Mouse (Mus musculus) ES-E14 (cell line): Measurements from ENCODE around the gene Apoc1. TPM values are rescaled to one million over a fixed set of nuclear protein-coding genes. Genes with fewer than 3 reads are reported as not detected.

Experiments used
- DNase-seq: peaks from one replicate; pipeline ENCODE4 v3.0.0-alpha.2; 2013; ENCODE audit warnings: low read depth, low spot score
- H3K27ac ChIP-seq: 2 replicates; pipeline ENCODE4 v1.5.1; 2012; ENCODE audit warnings: low read depth, mild to moderate bottlenecking, low read length, moderate library complexity, mixed read lengths; ENCODE audit not compliant: poor library complexity, insufficient read depth, severe bottlenecking
- H3K36me3 ChIP-seq: 2 replicates; pipeline ENCODE4 v1.6.1; 2012; ENCODE audit warnings: mild to moderate bottlenecking, low read length, moderate library complexity, mixed read lengths; ENCODE audit not compliant: control insufficient read depth, poor library complexity, insufficient read depth, severe bottlenecking
- H3K4me1 ChIP-seq, 2 experiments: fragments of 150-350 bp in 1 of 2; sonication (generic) in 1 of 2; 2 replicates each; pipeline ENCODE4 v1.6.1; 2012; ENCODE audit warnings: low read length in 2 of 2, mild to moderate bottlenecking in 1 of 2, mixed read lengths in 1 of 2; ENCODE audit not compliant: control insufficient read depth in 2 of 2, insufficient read depth in 2 of 2, poor library complexity in 1 of 2
- H3K4me3 ChIP-seq, 2 experiments: fragments of 150-350 bp in 1 of 2; sonication (generic) in 1 of 2; 2 replicates each; pipeline ENCODE4 v1.5.1; 2012; ENCODE audit warnings: low read length in 2 of 2, low read depth in 1 of 2, mild to moderate bottlenecking in 1 of 2, mixed read lengths in 1 of 2; ENCODE audit not compliant: insufficient read depth in 1 of 2, poor library complexity in 1 of 2, severe bottlenecking in 1 of 2
- H3K9ac ChIP-seq: 2 replicates; pipeline ENCODE4 v1.6.1; 2012; ENCODE audit warnings: low read depth, mild to moderate bottlenecking, low read length, mixed read lengths; ENCODE audit not compliant: poor library complexity, insufficient read depth, severe bottlenecking
- H3K9me3 ChIP-seq: fragments of 150-350 bp; sonication (generic); 2 replicates; pipeline ENCODE4 v1.6.1; 2012; ENCODE audit warnings: low read depth, mild to moderate bottlenecking, low read length; ENCODE audit not compliant: control insufficient read depth, insufficient read depth
- CHD2 ChIP-seq: IDR thresholded peaks from 2 replicates; pipeline ENCODE4 v1.6.1; 2014; ENCODE audit warnings: mild to moderate bottlenecking, low read depth, low read length, inconsistent platforms
- HCFC1 ChIP-seq: IDR thresholded peaks from 2 replicates; pipeline ENCODE4 v1.6.1; 2012; ENCODE audit warnings: low read length, inconsistent platforms, borderline replicate concordance; ENCODE audit not compliant: insufficient read depth
- MAFK ChIP-seq: IDR thresholded peaks from 2 replicates; pipeline ENCODE4 v1.6.1; 2014; ENCODE audit warnings: mild to moderate bottlenecking, low read depth, low read length, inconsistent platforms; ENCODE audit not compliant: insufficient read depth
- ZC3H11A ChIP-seq: IDR thresholded peaks from 2 replicates; pipeline ENCODE4 v1.6.1; 2012; ENCODE audit warnings: low read depth, mild to moderate bottlenecking, inconsistent platforms, low read length, borderline replicate concordance
- ZNF384 ChIP-seq: IDR thresholded peaks from 2 replicates; pipeline ENCODE4 v1.6.1; 2012; ENCODE audit warnings: low read depth, low read length, inconsistent platforms
- in situ Hi-C, 2 experiments: fragments of 600-800 bp; cut with MboI; formaldehyde crosslinking; loops; one replicate each; pipeline ENCODE4 v1.15.1; 2025; ENCODE audit warnings: low sequenced_read_pairs in 2 of 2, inconsistent platforms in 1 of 2; ENCODE audit not compliant: unreplicated experiment in 2 of 2
- total RNA-seq: library from RNA; depleted of rRNA; stranded (reverse); fragments of 300-350 nt; gene quantifications from 2 replicates; pipeline ENCODE4 v1.2.3, GENCODE M21; 2012; rRNA removed

Apoc1 gene
- total RNA-seq, 1 experiment = 72.3 TPM

- peaks cover 30% of the 10 kb centered on the region for H3K36me3 ChIP-seq
- DNase-seq = no peak
- H3K9me3 ChIP-seq = no peaks in the 10 kb centered on the region
- no peak overlapping the region for H3K27ac ChIP-seq
- TF ChIP-seq ZNF384 = no peak
- no peak for TF ChIP-seq MAFK
- no peak for TF ChIP-seq CHD2
- no peak for TF ChIP-seq HCFC1
- TF ChIP-seq ZC3H11A = no peak
- in situ Hi-C loops = no loop called here
- H3K9ac ChIP-seq = no peak overlapping the region
- H3K4me3 ChIP-seq = no peak overlapping the region
- H3K4me1 ChIP-seq = no peaks in the 10 kb centered on the region
Measured at GRCm38 (mm10) chr7:19652614-19653013, 39.8 kb downstream of the Apoc1 start.

DNA sequence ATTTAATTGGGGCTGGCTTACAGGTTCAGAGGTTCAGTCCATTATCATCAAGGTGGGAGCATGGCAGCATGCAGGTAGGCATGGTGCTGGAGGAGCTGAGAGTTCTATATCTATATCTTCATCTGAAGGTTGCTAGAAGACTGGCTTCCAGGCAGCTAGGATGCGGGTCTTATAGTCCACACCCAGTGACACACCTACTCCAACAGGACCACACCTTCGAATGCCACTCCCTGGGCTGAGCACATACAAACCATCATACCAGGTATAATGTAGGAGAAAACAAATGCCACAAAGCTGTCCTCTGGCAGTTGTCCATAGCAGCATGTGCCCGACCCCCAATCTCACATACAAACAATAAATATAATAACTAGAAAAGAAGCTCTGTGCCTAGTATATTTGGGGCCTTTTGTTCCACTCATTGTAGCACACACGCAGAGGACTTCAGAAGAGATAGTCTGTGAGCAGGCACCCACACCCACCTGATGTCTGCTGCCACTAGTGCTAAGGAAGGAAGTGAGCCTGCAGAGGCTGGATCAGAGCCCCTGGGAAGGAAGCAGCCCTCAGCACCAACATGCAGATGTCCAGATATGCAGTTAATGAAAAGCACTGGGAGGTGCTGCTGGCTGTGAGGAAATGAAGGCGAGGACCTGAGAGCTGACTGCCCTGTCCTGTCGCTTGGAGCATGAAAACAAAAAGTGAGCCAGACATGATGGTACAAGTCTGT lies 41.2 kb downstream of the Apoc1 start:
- in situ Hi-C loops = no loop called here
- peaks cover 37% of the 10 kb centered on the region for H3K36me3 ChIP-seq
- H3K27ac ChIP-seq = no peak overlapping the region
- no peak for TF ChIP-seq ZC3H11A
- no peak for TF ChIP-seq MAFK
- TF ChIP-seq HCFC1 = no peak
- no peak for TF ChIP-seq CHD2
- no peak for TF ChIP-seq ZNF384
- no peak for DNase-seq
- no peaks in the 10 kb centered on the region for H3K9me3 ChIP-seq
- H3K4me1 ChIP-seq = no peaks in the 10 kb centered on the region
- no peak overlapping the region for H3K4me3 ChIP-seq
- no peak overlapping the region for H3K9ac ChIP-seq

GRCm38 (mm10) chr7:19641223-19641622 lies 51.2 kb downstream of the Apoc1 start:
- Histone ChIP-seq H3K27ac (no peak overlapping the region), H3K4me3 (no peak overlapping the region), H3K4me1 (no peaks in the 10 kb centered on the region), H3K9me3 (no peaks in the 10 kb centered on the region), H3K9ac (no peak overlapping the region), H3K36me3 (peaks cover 64% of the 10 kb centered on the region)
- in situ Hi-C loops = no loop called here
- DNase-seq = no peak
- no peak for TF ChIP-seq CHD2
- TF ChIP-seq ZNF384 = no peak
- TF ChIP-seq HCFC1 = no peak
- no peak for TF ChIP-seq ZC3H11A
- no peak for TF ChIP-seq MAFK

Other genes starting within 250 kb of the Apoc1 start
- gene Mark4, start 233.8 kb downstream of the Apoc1 start, total RNA-seq = 9.9 and 10.3 TPM in 2 replicates
- 0.85 and 2.2 TPM in 2 replicates for gene Exoc3l2, start 229.3 kb downstream of the Apoc1 start, total RNA-seq
- 3.1 and 3.4 TPM in 2 replicates for gene Bloc1s3, start 184.3 kb downstream of the Apoc1 start, total RNA-seq
- 33.2 and 56.7 TPM in 2 replicates for gene Trappc6a, start 184.3 kb downstream of the Apoc1 start, total RNA-seq
- gene Nkpd1, start 174.8 kb downstream of the Apoc1 start, total RNA-seq = 0.54 and 0.79 TPM in 2 replicates
- gene Ppp1r37, start 129.6 kb downstream of the Apoc1 start, total RNA-seq = 25.3 and 37.7 TPM in 2 replicates
- 32.2 and 35.3 TPM in 2 replicates for gene Zfp296, start 115.4 kb downstream of the Apoc1 start, total RNA-seq
- gene Gemin7, start 115.1 kb downstream of the Apoc1 start, total RNA-seq = 42.1 and 54.2 TPM in 2 replicates
- gene Clasrp, start 88.2 kb downstream of the Apoc1 start, total RNA-seq = 52.7 and 83.4 TPM in 2 replicates
- gene Relb, start 63.2 kb downstream of the Apoc1 start, total RNA-seq = 13.9 and 15.1 TPM in 2 replicates
- gene Clptm1, start 27.6 kb downstream of the Apoc1 start, total RNA-seq = 129 and 156 TPM in 2 replicates
- not detected in 2 replicates for gene Apoc2, start 14.7 kb downstream of the Apoc1 start, total RNA-seq
- gene Gm44805, start 11.2 kb downstream of the Apoc1 start, total RNA-seq = 0.48 TPM in 1 of 2 replicates, not detected in the other
- gene Apoc4, start 11.2 kb downstream of the Apoc1 start, total RNA-seq = 0.27 and 0.48 TPM in 2 replicates
- 683 and 2,144 TPM in 2 replicates for gene Apoe, start 6.5 kb upstream of the Apoc1 start, total RNA-seq
- gene Tomm40, start 22.8 kb upstream of the Apoc1 start, total RNA-seq = 342 and 366 TPM in 2 replicates
- gene Nectin2, start 57.8 kb upstream of the Apoc1 start, total RNA-seq = 241 and 392 TPM in 2 replicates
- 167 and 309 TPM in 2 replicates for gene Bcam, start 78.4 kb upstream of the Apoc1 start, total RNA-seq
- 3.5 and 6.6 TPM in 2 replicates for gene Cblc, start 104.1 kb upstream of the Apoc1 start, total RNA-seq
- 14.3 and 28.8 TPM in 2 replicates for gene Bcl3, start 130.1 kb upstream of the Apoc1 start, total RNA-seq
- gene Gm19345, start 159.3 kb upstream of the Apoc1 start, total RNA-seq = 0.36 and 1.1 TPM in 2 replicates
- gene Ceacam16, start 168.6 kb upstream of the Apoc1 start, total RNA-seq = 0.71 and 1.4 TPM in 2 replicates
- gene Ceacam19, start 195.3 kb upstream of the Apoc1 start, total RNA-seq = 0.85 and 0.94 TPM in 2 replicates
- 38.6 and 49.9 TPM in 2 replicates for gene Pvr, start 228.5 kb upstream of the Apoc1 start, total RNA-seq